Mouse (Mus musculus) liver, embryonic 11.5 days (tissue): ENCODE measurements at regions not wholly inside any gene's neighbourhood (a gene's known extent, or its start where the extent isn't known, plus 50 kb on each side); places are given as distances from the start of the nearest gene placed in this dataset.

Experiments used
- ATAC-seq: fragments of 200-750 bp; cut with Nextera tagmentation; replicated peaks from 2 replicates; pipeline ENCODE4 v1.8.0; 2017; ENCODE audit warnings: moderate number of reproducible peaks, mild to moderate bottlenecking, moderate TSS enrichment, moderate library complexity; ENCODE audit not compliant: low FRiP score
- DNase-seq: peaks from one replicate; pipeline ENCODE4 v3.0.0-alpha.2; 2017; ENCODE audit warnings: low spot score
- H3K27ac ChIP-seq: fragments of 300-500 bp; sonication (generic); 2 replicates; pipeline ENCODE4 v1.5.1; 2014; ENCODE audit warnings: mild to moderate bottlenecking, low read depth, low read length, control low read depth
- H3K27me3 ChIP-seq: fragments of 300-500 bp; sonication (generic); replicated peaks from 2 replicates; pipeline ENCODE4 v1.6.1; 2014; ENCODE audit warnings: low read length, mixed read lengths; ENCODE audit not compliant: control insufficient read depth, insufficient read depth
- H3K36me3 ChIP-seq: fragments of 300-500 bp; sonication (generic); 2 replicates; pipeline ENCODE4 v1.6.1; 2014; ENCODE audit warnings: mild to moderate bottlenecking, low read length, moderate library complexity, mixed read lengths; ENCODE audit not compliant: control insufficient read depth, insufficient read depth
- H3K4me1 ChIP-seq: fragments of 300-500 bp; sonication (generic); replicated peaks from 2 replicates; pipeline ENCODE4 v1.6.1; 2014; ENCODE audit warnings: low read length, mixed read lengths; ENCODE audit not compliant: control insufficient read depth, insufficient read depth
- H3K4me2 ChIP-seq: fragments of 300-500 bp; sonication (generic); 2 replicates; pipeline ENCODE4 v1.6.1; 2014; ENCODE audit warnings: mild to moderate bottlenecking, control low read depth, moderate library complexity
- H3K4me3 ChIP-seq: fragments of 300-500 bp; sonication (generic); 2 replicates; pipeline ENCODE4 v1.5.1; 2014; ENCODE audit warnings: low read depth, low read length, control low read depth
- H3K9ac ChIP-seq: fragments of 300-500 bp; sonication (generic); 2 replicates; pipeline ENCODE4 v1.6.1; 2014; ENCODE audit warnings: low read depth, low read length, control low read depth
- H3K9me3 ChIP-seq: fragments of 300-500 bp; sonication (generic); 2 replicates; pipeline ENCODE4 v1.6.1; 2016; ENCODE audit warnings: low read length, inconsistent platforms, mixed read lengths; ENCODE audit not compliant: control insufficient read depth
- WGBS: fragments of 180-500 bp; shearing (Covaris S2); extraction: QIAGEN DNeasy Blood & Tissue Kit; methylation state at CpG from one replicate; pipeline ENCODE4 v1.1.7; 2014; 5-methylcytosine and 5-hydroxymethylcytosine counted together

DNA sequence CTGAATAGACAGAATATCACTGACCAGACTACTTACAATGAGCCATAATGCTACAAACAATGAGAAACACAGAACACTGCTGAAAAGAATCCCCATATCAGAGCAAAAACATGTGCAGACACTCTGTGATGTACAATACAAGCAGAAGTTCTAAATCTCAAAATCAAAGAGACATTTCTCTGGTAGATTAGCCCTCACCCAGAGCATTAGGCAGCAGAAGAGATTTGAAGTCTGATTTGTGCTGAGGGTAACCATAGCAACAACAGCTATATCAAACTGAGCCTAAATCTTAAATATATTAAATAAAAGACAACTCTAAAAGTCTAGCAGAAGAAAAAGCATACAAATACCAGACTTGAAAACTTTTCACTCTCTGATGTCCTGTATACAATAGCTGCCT lies 691.5 kb downstream of the 1190002N15Rik start:
- no peaks in the 10 kb centered on the region for H3K27me3 ChIP-seq
- no peak overlapping the region for H3K4me3 ChIP-seq
- no peak for DNase-seq
- H3K36me3 ChIP-seq = no peaks in the 10 kb centered on the region
- H3K27ac ChIP-seq = no peak overlapping the region
- H3K4me1 ChIP-seq = no peaks in the 10 kb centered on the region
- ATAC-seq = no peak
- no peaks in the 10 kb centered on the region for H3K9me3 ChIP-seq
- no peak overlapping the region for H3K4me2 ChIP-seq
- H3K9ac ChIP-seq = no peak overlapping the region

DNA sequence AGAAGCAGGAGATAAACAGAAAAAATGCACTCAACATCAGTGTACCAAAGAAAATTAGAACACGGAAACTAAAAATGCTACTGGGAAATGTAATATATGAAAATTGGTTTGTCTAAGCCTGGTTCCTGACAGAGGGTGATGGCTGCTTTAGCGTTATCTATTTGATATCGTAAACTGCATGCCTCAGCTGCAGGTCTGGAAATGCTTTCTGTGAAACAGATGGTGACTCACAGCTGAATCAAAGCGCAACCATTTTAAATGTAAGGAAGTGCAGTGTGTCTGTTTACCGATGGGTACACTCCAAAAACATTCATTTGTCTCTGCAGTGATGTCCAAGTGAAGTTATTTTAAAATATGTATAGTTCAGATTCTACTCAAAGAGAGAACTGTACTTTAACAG lies 694.0 kb downstream of the 1190002N15Rik start:
- no peak overlapping the region for H3K9ac ChIP-seq
- H3K27me3 ChIP-seq = no peaks in the 10 kb centered on the region
- H3K27ac ChIP-seq = no peak overlapping the region
- no peak overlapping the region for H3K4me3 ChIP-seq
- no peaks in the 10 kb centered on the region for H3K36me3 ChIP-seq
- ATAC-seq = no peak
- no peak overlapping the region for H3K4me2 ChIP-seq
- DNase-seq = no peak
- WGBS = 75% methylated on average over 5 of the region's 5 CpGs
- H3K4me1 ChIP-seq = no peaks in the 10 kb centered on the region
- H3K9me3 ChIP-seq = no peaks in the 10 kb centered on the region
